Mouse (Mus musculus) thymus, postnatal 10 days (tissue): ENCODE results near the gene Col6a4.

ENCODE experiments used
- DNase-seq, 2 experiments: peaks; one replicate each; pipeline ENCODE4 v3.0.0; 2021; ENCODE audit warnings: low spot score in 2 of 2

The Col6a4 gene

DNA sequence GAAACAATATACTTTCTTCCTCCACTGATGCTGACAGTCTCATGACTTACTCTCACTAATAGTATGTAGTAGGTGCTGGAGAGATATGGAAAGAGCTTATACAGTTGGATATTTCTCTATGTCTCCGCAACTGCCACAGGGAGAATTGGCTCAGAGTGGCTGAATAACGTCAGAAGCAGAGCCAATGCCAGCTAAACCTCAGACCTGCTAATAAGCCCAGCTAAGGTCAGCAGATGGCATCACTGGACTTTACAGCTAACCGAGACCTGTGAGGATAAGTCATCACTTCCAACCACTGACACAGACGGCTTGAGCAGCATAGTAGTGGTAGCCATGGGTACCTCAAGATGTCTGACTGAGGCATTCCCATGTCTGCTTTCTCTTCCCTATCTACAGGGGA, 22.6 kb downstream of the Col6a4 start:
- no peak for DNase-seq

DNA sequence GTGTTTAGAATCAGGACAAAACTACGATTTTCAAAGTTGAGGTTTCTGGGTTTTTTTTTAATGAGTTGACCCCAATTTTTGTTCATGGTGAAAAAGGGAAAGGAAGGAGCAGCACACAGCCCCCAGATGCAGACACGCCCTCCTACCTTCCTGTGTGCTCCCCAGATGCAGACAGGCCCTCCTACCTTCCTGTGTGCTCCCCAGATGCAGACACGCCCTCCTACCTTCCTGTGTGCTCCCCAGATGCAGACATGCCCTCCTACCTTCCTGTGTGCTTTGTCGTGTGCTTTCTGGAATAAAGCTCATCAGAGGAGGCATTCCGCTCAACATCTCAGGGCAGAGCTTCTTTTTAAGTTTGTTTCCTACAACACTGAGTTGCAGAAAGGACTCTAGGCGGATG, 24.9 kb downstream of the Col6a4 start:
- DNase-seq = no peak

DNA sequence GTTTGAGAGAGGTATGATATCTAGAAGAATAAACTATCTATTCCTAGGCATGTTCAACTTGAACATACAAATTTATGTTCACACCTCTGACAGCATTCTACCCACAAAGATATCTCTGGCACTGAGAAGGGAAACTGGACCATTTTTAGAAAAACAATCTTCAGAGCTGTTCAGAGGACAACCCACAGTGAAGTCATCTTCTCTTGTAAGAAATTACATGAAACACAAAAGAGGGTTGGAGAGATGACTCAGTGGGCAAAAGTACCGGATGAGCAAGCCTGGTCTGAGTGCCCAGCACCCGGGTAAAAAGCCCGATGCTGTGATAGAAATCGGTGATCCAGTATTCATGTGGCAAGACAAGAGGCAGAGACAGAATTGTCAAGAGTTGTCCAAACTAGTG, 43.1 kb downstream of the Col6a4 start:
- no peak for DNase-seq

DNA sequence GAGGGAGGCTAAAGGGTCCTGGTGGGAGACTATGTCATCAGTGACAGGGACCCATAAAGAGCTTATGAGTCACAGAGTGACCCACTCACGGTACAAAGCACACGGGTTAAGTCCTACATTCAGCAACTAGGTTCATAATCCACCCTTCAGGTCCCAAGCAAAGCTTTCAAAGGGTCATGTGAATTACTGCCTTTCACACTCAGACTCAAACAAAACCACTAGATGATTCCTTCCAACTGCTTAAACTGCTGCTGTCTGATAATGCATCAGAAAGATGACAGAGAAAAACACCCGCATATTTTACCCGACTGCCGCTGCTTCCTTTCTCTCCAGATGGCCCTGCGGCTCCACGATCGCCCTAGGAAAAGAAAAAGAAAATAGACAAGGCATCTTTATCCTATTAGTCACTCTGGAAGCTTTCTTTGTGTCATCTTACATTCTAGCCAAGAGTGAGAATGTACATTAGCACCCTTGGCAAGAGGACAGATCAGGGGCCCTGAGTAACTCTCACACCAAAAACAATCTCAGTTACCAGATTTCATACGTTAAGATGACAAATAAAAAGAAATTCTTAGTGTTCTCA, 52.6 kb downstream of the Col6a4 start:
- no peak for DNase-seq

DNA sequence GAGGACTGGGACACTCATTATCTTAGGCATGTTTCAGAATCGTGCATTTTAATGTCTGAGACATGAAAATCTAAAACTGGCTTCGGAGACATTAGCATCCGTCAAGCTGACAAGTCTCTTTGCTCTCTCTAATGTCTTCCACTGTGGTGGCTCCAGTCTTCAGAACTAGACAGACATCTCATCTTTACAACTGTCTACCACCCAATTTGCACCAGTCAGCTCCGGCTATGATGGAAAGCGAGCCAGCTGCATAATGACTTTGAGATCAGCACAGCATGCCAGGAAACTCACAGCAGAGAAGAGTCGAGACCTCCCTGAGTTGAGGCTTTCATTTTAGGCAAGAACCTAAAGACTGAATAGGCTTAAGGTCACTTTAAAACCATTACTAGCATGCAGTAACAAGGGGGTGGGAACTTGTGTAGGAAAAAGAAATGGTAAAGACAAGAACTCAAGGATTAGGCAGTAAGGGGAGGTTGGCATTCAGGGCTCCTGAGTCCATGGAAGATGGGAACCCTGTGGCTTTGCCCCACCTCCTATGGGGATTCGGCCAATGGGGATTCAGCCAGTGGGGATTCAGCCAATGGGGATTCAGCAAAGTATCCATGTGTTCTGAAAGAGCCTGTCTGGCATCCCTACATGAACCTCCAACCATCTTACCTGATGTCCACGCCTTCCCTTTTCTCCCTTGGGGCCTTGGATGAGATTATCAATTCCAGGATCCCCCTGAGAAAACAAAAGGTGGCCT, 56.5 kb downstream of the Col6a4 start:
- no peak for DNase-seq

DNA sequence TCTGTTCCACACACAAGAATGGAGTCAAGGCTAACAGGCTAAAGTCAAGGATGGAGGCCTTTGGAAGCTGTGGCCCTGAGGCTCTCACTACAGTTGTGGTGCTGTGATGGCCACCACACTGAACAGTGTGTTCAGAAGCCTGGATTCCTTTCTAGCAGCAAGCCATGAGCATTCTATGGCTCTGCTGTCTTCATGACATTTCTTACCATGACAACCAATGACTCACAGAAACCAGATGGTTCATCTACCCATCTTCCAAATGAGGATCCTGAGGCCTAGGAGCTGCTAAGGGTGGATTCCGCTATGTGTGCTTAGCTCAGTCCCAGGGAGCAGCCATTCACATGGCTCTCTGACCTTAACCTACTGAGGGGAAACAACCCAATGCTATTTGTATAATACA, 57.3 kb downstream of the Col6a4 start:
- no peak for DNase-seq

DNA sequence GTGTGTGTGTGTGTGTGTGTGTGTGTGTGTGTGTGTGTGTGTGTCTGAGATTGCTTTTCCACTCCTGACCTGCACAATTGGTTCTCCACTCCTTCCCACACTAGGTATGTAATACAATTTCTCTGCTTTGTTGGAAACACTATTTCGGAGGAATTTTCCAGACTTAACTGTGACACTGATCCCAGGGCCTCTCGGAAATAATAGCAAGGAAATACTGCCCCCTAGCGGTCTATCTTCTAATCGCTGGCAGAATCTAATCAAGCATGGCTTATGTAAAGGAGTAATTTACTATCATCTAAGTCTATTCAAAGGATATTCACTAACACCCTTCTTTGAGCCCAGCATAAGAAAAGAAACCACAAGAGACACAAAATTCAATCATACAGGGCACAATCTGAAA, 57.7 kb downstream of the Col6a4 start:
- peak in 1 of 2 experiments; percentile 47 for DNase-seq

DNA sequence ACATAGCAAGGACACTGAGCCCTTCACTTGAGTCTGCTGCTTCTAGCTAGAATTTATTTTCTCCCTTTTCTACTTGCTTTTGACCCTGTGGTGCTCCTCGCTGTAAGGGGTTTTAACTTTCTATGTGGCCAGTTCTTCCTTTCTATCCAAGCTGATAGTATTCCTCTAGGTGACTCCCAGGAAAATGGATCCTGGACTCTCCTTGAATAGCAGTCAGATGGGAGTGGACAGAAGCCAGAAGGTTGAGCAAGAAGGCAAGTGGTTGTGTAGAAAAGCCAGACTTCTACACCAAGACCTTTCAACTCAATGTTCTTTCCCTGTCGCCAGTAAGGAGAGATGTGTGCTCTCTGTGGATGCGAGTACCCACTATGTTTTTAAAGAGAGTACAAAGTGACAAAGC, 80.9 kb downstream of the Col6a4 start:
- DNase-seq = no peak

DNA sequence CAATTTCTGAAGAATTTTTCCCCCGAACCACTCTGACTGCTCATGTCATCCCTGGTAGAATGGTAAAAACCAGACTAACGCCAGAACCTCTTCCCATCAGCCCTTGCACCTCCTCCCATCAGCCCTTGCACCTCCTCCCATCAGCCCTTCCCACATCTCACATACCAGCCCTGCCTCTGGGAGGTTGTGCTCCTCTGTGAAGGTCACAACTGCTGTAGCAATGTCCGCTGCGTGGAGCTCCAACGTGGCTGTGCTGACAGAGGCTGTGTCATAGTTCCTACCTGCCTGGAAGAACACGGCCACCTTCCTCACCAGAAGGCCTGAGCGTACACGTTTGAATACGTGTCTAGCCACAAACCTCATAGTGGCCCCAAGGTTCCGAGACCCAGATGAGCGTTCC, 83.4 kb downstream of the Col6a4 start:
- no peak for DNase-seq

DNA sequence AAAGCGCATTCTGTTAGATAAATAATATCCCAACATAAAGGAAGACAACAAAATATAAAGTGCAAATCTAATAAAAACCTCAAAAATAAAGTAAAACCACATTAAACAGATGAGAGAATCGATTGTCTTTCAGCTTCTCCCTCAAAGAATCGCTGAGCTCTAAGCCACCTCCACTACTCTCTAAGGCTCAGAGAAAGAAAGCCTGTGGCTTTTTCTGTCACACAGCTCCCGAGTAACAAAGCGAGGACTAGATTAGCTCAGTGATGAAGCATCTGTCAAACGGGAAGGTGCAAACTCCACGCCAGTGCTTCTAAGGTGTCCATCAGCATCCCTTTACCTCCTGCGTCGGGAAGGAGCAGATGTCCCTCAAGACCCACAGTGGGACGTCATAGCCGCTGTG, 98.6 kb downstream of the Col6a4 start:
- no peak for DNase-seq

DNA sequence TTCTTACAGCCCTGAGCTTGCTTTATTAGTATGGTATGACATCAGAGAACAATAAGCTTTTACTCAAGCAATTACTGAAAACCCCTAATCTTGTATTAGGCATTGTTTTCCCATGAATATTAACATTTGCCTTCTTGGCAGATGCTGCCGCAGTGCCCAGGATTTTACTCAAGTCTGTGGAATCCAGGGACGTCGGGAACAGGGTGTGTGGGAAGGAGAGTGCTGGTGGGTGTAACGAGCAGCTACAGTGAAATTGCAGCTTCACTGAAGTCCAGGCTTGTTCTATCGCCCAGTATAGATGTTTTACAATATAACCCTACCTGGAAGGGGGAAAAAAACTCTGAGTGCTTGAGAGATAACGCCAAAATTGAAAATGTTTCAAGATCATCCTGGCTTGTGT, 104.2 kb downstream of the Col6a4 start:
- DNase-seq = no peak

DNA sequence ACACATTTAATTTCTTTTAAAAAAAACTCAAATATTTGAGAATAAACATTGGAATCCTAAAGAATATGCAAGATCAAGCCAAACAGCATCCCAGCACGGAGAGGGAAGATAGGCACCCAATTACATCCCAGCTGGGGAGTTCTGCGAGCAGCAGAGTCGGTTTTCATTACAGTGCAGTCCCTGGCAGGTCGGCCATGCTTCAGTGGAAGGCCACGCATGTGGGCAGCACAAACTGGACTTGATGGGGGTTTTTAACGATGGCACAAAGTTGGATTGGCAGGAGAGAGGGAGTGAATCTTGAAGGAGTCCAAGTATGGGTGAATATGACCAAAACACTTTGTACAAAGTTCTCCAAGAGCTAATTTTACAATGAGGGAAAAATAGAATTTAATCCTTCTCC, 106.5 kb downstream of the Col6a4 start:
- DNase-seq = no peak

DNA sequence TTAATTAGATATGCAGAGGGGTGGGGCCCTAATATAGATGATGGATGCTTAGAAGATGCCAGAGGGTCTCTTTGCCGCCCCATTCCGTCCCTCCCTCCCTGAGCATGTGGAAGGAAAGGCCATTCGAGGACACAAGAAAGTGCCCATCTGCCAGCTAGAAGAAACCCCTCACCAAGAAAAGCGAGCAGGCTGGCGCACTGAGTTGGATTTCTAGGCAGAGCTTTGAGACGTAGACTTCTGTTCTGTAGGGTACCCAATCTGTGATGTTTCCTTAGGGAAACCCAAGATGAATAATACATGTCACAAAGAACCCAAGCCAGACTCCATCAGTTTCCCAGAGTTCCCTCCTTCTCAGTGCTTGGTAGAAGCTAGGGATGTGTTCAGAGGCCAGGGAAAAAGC, 107.1 kb downstream of the Col6a4 start:
- DNase-seq = no peak

DNA sequence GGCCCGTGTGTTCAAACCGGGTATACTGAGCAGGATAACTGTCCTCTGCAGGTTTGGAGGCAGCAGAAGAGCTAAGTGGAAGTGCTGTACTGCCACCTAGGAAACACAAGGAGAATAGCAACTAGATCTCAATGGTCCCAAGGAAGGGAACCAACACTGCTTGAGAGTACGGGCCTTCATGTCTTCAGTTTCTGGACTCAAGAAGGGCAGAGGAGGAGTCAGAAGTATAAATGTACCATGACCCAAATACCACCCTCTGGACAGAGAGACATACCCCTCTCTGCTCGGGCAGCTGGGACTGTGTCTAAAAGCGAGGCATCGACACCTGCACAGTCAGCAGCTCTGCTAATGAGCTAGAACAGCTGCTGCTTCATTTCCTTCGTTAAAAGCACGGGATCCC, 108.5 kb downstream of the Col6a4 start:
- no peak for DNase-seq

DNA sequence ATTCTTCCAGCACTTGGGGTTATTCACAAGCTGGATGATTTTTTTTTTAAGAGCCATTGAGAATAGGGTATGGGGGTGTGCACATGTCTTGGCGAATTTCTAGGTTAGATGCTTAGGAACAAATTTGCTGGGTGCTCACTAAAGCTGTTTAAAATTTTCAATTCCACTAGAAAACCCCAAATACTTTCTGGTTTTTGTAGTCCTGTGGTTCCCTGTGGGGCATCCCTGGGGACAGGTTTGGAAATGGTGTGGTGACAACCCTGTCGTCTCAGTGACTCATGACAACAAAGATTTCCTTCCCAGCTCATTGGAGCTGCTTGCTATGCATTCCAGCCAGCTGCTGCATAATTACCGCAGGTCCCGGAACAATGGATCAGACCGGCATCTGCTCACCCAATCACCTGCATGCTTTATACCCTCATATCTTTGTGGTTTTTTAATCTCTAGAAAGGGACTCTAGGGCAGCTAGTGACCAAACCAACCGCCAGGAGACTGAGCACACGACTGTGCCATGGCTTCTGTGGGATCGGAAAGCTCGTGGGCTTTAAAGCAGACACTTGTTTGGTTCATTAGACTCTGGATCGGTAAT, 111.6 kb downstream of the Col6a4 start:
- no peak for DNase-seq

DNA sequence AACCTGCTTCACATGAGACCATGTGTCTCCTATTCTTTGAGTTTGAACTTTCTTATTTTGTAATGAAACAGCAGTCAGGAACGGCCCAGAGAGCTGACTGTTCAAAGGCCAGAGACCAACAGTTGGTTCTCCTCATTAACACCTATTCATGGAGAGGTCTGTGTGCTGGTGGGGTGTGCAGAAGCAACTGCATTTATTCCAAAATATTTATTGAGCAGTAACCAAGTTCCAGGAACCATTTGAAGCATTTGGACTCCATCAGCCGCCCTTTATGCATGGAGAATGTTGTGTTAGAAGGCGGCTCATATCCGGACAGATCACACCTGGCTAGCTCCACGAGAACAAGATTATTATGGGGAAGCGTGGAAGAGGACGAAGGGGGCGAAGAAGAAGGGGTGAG, 118.1 kb downstream of the Col6a4 start:
- DNase-seq = no peak

DNA sequence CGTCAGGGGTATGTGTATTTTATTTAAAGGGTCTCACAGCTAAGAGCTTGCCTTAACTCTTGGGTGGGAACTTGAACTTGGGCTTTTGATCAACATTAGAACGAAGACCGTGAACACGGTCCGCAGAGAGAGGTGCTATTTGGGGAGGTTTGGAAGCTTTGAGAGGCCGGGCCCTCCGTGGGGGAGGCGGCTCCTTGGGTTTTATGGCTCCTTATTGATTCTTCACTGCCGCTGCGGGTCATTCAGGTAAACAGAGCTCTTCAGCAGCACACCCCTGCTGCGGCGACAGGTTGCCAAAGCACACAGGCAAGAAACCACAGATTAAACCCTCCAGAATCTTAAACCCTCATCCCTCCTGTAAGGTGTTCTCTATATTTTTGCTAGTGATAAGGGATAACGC, 119.7 kb downstream of the Col6a4 start:
- no peak for DNase-seq

DNA sequence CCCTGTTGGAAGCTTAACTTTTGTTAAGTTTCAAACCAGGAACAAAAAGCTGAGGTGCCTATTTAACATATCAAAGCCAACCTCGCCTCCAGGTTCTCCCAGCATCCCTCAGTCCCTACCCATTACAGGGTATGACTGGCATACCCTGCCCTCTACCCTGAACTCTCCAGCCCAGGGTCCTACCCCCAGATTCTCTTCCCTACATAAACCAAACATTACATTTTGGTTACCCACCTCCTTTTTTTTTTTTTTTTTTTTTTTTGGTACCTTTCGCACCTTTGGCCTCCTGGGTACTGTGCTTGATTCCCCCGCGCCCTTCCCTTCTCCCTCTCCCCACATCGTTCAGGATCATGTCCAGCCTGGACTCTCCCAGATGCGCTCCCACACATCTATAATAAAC, 120.3 kb downstream of the Col6a4 start:
- DNase-seq = no peak

DNA sequence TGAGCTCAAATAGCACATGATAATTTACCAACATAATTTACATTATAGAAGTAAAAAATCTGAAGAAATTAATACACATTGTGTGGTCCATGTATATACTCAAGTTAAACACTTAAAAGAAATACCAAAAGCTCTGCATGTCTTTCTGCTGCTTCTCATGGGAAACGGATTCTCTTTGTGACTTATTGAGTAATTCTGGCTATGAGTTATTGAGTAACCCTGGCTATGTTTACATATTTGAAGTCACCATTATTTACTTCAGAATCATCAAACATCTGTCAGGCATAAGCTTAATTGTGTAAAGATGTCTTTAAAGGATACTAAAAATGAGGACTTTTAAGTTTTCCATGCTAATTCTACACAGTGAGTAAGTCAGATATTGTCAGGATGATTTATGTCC, 122.8 kb downstream of the Col6a4 start:
- no peak for DNase-seq

DNA sequence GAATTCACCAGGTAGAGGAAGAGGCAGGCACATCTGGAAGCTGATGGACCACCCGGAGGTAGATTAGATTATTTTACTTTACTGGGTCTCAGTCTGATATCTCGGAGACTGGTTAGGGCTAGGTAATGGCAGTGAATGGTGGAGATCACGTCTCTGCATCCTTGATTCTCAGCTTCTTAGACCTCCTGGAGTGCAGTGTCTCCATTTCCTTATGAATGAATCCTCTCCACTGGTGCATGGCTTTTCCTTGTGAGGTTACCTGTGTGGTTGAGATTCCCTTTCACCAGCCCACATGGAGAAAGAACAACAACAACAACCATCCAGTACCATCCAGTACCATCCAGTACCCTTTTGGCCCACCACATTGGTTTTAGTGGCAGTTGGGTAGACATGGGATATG, 124.6 kb downstream of the Col6a4 start:
- no peak for DNase-seq

DNA sequence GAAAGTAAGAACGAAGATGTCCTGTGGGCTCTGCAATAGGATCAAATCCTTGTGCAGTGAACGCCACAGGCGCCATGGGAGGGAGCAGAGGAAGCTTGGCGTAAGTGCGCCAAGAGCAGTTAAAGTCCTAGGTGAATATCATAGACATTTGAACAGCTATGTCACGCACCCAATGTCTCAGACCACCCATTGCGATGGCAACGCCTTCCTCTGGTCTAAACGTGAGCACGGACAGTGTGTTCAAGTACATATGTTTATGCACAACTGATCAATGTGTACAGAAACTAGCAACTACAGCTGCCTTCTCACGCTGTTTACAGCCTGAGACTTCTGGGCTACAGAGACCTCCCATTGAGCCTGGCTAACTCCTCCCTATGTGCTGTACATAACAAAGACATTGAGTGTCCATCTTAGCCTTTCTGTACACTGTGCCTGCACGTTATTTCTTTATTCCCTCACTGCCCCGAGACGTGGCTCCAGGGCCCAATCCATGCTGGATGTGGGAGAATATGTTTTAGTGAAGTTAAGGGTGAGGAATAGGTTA, 125.2 kb downstream of the Col6a4 start:
- no peak for DNase-seq

DNA sequence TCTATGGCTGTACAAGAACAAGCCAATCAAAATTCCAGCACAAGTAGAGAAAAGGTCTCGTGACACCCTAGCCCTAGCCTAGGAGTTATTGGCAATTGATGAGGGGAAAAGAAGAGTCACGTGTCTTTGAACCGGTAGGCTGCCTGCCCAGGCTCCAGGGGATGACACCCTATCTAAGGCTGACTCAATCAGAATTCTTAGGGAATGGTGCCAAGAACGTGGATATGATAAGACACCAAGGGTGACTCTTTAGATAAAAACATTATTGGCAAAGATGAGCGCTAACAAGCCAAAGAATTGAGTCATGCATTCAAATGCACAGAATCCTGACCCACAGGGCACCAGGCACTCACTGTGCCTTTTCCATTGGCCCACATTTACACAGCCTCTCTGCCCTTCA, 125.7 kb downstream of the Col6a4 start:
- no peak for DNase-seq

DNA sequence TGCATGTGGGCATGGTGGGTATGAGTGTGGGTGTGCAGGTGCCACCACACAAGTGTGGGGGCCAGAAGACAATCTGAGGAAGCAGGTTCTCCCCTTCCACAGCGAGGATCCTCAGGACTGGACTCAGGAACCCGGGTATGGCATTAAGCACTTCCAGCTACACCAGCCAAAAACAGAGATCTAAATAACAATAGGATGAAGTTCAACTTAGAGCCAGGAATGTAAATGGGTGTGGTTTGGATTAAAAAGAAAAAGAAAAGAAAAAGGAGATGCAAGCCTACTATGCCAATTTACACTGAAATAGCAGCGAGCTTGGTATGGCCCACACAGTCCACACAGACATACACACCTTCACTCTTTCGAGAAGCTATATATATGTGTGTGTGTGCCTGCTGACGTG, 128.6 kb downstream of the Col6a4 start:
- DNase-seq = no peak
